Mouse (Mus musculus) midbrain, embryonic 14.5 days (tissue): ENCODE measurements at regions not wholly inside any gene's neighbourhood (a gene's known extent, or its start where the extent isn't known, plus 50 kb on each side); places are given as distances from the start of the nearest gene placed in this dataset.
A peak's percentile ranks its signal among the peaks of the same experiment; 100 is the strongest.

Experiments used
- ATAC-seq: fragments of 200-750 bp; cut with Nextera tagmentation; 2 replicates; pipeline ENCODE4 v1.8.0; 2017; ENCODE audit warnings: moderate number of reproducible peaks, moderate library complexity; ENCODE audit not compliant: low FRiP score, low TSS enrichment
- DNase-seq: peaks from one replicate; pipeline ENCODE4 v3.0.0-alpha.2; 2015
- H3K27ac ChIP-seq: fragments of 300-500 bp; sonication (generic); replicated peaks from 2 replicates; pipeline ENCODE4 v1.5.1; 2014; ENCODE audit warnings: mild to moderate bottlenecking, low read depth, low read length, moderate library complexity
- H3K27me3 ChIP-seq: fragments of 300-500 bp; sonication (generic); 2 replicates; pipeline ENCODE4 v1.6.1; 2014; ENCODE audit warnings: low read length, control low read depth, mixed read lengths; ENCODE audit not compliant: control insufficient read depth, insufficient read depth
- H3K36me3 ChIP-seq: fragments of 300-500 bp; sonication (generic); 2 replicates; pipeline ENCODE4 v1.6.1; 2014; ENCODE audit warnings: low read length, control low read depth; ENCODE audit not compliant: control insufficient read depth, insufficient read depth
- H3K4me1 ChIP-seq: fragments of 300-500 bp; sonication (generic); 2 replicates; pipeline ENCODE4 v1.6.1; 2014; ENCODE audit warnings: mild to moderate bottlenecking, antibody characterized with exemption, low read length, control low read depth; ENCODE audit not compliant: control insufficient read depth, insufficient read depth
- H3K4me2 ChIP-seq: fragments of 300-500 bp; sonication (generic); 2 replicates; pipeline ENCODE4 v1.6.1; 2014; ENCODE audit warnings: mild to moderate bottlenecking, low read length, moderate library complexity
- H3K4me3 ChIP-seq: fragments of 300-500 bp; sonication (generic); replicated peaks from 2 replicates; pipeline ENCODE4 v1.5.1; 2014; ENCODE audit warnings: low read depth, low read length
- H3K9ac ChIP-seq: fragments of 300-500 bp; sonication (generic); replicated peaks from 2 replicates; pipeline ENCODE4 v1.6.1; 2014; ENCODE audit warnings: mild to moderate bottlenecking, low read length, moderate library complexity
- H3K9me3 ChIP-seq: fragments of 300-500 bp; sonication (generic); 2 replicates; pipeline ENCODE4 v1.6.1; 2016; ENCODE audit warnings: low read length, control low read depth, mixed read lengths; ENCODE audit not compliant: control insufficient read depth
- WGBS: fragments of 180-500 bp; shearing (Covaris S2); extraction: QIAGEN DNeasy Blood & Tissue Kit; methylation state at CpG from one replicate; pipeline ENCODE4 v1.1.7; 2014; 5-methylcytosine and 5-hydroxymethylcytosine counted together

DNA sequence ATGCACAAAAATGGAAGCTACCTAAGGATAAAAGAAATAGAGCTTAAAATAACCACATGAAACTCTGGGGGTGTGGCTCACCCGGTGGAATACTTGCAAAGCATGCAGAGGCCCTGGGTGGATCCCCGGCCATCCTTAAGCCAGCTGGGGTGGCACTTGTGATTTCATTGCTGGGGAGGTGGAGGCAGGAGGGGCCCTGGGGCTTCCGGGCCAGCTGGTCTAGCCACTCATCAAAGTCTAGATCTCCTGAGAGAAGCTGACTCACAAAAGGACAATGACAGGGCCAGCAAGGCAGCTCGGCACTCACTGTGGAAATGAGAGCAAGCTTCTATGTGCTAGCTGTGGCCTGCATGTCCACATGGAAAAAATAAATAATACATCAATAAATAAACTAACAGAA, 363.4 kb downstream of the H2al1j start:
- no peak overlapping the region for H3K4me2 ChIP-seq
- no peaks in the 10 kb centered on the region for H3K4me1 ChIP-seq
- no peak overlapping the region for H3K27ac ChIP-seq
- 51% methylated on average over 4 of the region's 4 CpGs for WGBS
- no peaks in the 10 kb centered on the region for H3K9me3 ChIP-seq
- no peak overlapping the region for H3K4me3 ChIP-seq
- DNase-seq: no peak
- no peaks in the 10 kb centered on the region for H3K27me3 ChIP-seq
- H3K9ac ChIP-seq: no peak overlapping the region
- ATAC-seq: no peak
- H3K36me3 ChIP-seq: no peaks in the 10 kb centered on the region

DNA sequence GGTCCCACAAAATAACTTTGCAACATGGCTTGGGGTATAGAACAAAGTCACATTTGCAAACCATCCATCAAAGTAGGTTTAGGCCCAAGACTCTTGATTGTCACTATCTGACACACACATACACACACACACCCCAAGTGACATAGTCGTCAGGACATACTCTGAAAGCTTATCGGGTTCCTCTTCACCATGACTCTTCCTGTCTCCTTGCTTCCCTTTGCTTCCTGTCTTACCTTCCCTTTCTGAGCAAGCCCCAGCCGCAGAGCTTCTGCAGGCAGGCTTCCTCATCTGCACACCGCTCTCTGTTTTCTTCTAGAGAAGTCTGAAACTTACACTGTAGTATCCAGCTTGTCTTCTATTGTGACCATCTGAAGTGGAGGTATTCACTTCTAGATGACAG, 368.9 kb downstream of the H2al1j start:
- DNase-seq (no peak), ATAC-seq (no peak)
- Histone ChIP-seq H3K9me3 (no peaks in the 10 kb centered on the region), H3K4me2 (no peak overlapping the region), H3K4me3 (no peak overlapping the region), H3K27ac (no peak overlapping the region), H3K27me3 (no peaks in the 10 kb centered on the region), H3K9ac (no peak overlapping the region), H3K36me3 (no peaks in the 10 kb centered on the region), H3K4me1 (no peaks in the 10 kb centered on the region)
- WGBS: 92% methylated on average over 4 of the region's 4 CpGs

- WGBS: 87% methylated on average over 2 of the region's 2 CpGs
Measured at GRCm38 (mm10) chrX:11701095-11701494, 373.5 kb downstream of the H2al1j start.

GRCm38 (mm10) chrX:11705851-11706557, 378.4 kb downstream of the H2al1j start:
- WGBS: 91% methylated on average over 6 of the region's 6 CpGs

More at GRCm38 (mm10) chrX:11701095-11701494, 373.5 kb downstream of the H2al1j start:
- Histone ChIP-seq H3K36me3 (no peaks in the 10 kb centered on the region), H3K4me1 (no peaks in the 10 kb centered on the region), H3K27me3 (no peaks in the 10 kb centered on the region), H3K9ac (no peak overlapping the region), H3K27ac (no peak overlapping the region), H3K4me2 (no peak overlapping the region), H3K9me3 (no peaks in the 10 kb centered on the region), H3K4me3 (no peak overlapping the region)
- no peak for ATAC-seq
- no peak for DNase-seq

GRCm38 (mm10) chrX:11707330-11707729, 379.7 kb downstream of the H2al1j start:
- Histone ChIP-seq H3K4me2 (no peak overlapping the region), H3K9me3 (no peaks in the 10 kb centered on the region), H3K9ac (no peak overlapping the region), H3K36me3 (no peaks in the 10 kb centered on the region), H3K4me3 (no peak overlapping the region), H3K27ac (no peak overlapping the region), H3K4me1 (peaks cover 6% of the 10 kb centered on the region; the same call in 1 of the 2 replicates), H3K27me3 (no peaks in the 10 kb centered on the region)
- WGBS: 55% methylated on average over 6 of the region's 6 CpGs
- DNase-seq: no peak
- no peak for ATAC-seq

More at GRCm38 (mm10) chrX:11705851-11706557, 378.4 kb downstream of the H2al1j start:
- Histone ChIP-seq H3K27me3 (no peaks in the 10 kb centered on the region), H3K4me1 (peaks cover 6% of the 10 kb centered on the region; the same call in 1 of the 2 replicates), H3K9me3 (no peaks in the 10 kb centered on the region), H3K36me3 (no peaks in the 10 kb centered on the region), H3K9ac (no peak overlapping the region), H3K4me3 (no peak overlapping the region), H3K27ac (no peak overlapping the region), H3K4me2 (no peak overlapping the region)
- no peak for ATAC-seq
- DNase-seq: no peak

DNA sequence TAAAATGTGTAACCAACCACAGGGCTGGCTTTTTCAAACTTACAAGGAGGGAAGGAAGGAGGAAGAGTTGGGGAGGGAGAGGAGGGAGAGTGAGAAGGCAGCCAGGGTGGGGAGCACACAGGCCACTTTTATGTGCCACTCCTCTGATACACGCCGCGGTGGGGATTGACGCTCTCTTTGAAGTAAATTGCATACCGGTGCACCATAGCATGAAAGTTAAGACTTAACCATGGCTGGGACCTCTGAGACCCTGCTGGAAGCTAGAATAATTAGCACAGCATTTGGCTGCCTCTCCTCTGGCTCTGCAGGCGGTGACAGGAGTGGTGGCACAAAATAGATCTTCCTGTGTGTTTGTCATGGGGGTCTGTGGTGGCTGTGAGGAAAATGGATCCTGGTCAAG, 380.7 kb downstream of the H2al1j start:
- H3K27ac ChIP-seq: no peak overlapping the region
- ATAC-seq: no peak
- H3K4me3 ChIP-seq: no peak overlapping the region
- peaks cover 6% of the 10 kb centered on the region; the same call in 1 of the 2 replicates for H3K4me1 ChIP-seq
- 38% methylated on average over 6 of the region's 6 CpGs for WGBS
- H3K27me3 ChIP-seq: no peaks in the 10 kb centered on the region
- H3K9me3 ChIP-seq: no peaks in the 10 kb centered on the region
- no peaks in the 10 kb centered on the region for H3K36me3 ChIP-seq
- no peak overlapping the region for H3K4me2 ChIP-seq
- no peak overlapping the region for H3K9ac ChIP-seq
- peak; percentile 19 for DNase-seq

- ATAC-seq (no peak), DNase-seq (no peak)
- H3K9ac ChIP-seq: no peak overlapping the region
- H3K4me1 ChIP-seq: peaks cover 6% of the 10 kb centered on the region; the same call in 1 of the 2 replicates
- 82% methylated on average over 4 of the region's 4 CpGs for WGBS
- no peaks in the 10 kb centered on the region for H3K36me3 ChIP-seq
- no peak overlapping the region for H3K27ac ChIP-seq
- no peak overlapping the region for H3K4me2 ChIP-seq
- H3K9me3 ChIP-seq: no peaks in the 10 kb centered on the region
- H3K27me3 ChIP-seq: no peaks in the 10 kb centered on the region
- no peak overlapping the region for H3K4me3 ChIP-seq
Measured at GRCm38 (mm10) chrX:11709326-11709725, 381.7 kb downstream of the H2al1j start.

GRCm38 (mm10) chrX:11713423-11713822, 385.8 kb downstream of the H2al1j start:
- Histone ChIP-seq H3K27me3 (no peaks in the 10 kb centered on the region), H3K4me1 (no peaks in the 10 kb centered on the region; the same call in 1 of the 2 replicates), H3K27ac (no peak overlapping the region), H3K4me3 (no peak overlapping the region), H3K36me3 (no peaks in the 10 kb centered on the region), H3K9me3 (no peaks in the 10 kb centered on the region), H3K4me2 (no peak overlapping the region), H3K9ac (no peak overlapping the region)
- DNase-seq (no peak), ATAC-seq (no peak)
- WGBS: 91% methylated on average over 3 of the region's 3 CpGs

DNA sequence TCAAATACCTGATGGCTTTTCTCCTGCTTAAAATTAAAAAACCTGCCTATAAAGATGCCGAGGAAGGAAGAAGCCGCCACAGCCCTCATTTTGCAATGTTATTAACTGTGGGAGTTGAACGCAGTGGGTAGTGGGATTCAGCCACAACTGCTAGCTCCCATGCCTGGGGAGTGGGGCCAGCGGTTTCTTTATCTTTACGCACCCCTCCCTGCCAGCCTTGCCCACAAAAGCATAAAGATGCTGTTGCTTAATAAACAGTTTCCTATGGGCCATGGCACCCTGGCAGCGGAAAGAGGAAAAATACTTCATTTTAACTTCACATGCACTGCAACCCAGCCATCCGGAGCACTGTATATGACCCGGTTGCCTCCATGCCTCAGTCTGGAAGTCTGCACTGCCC, 389.2 kb downstream of the H2al1j start:
- no peaks in the 10 kb centered on the region for H3K27me3 ChIP-seq
- no peak overlapping the region for H3K27ac ChIP-seq
- no peaks in the 10 kb centered on the region for H3K9me3 ChIP-seq
- no peak overlapping the region for H3K4me3 ChIP-seq
- no peak overlapping the region for H3K9ac ChIP-seq
- no peak overlapping the region for H3K4me2 ChIP-seq
- no peaks in the 10 kb centered on the region for H3K4me1 ChIP-seq
- no peak for DNase-seq
- WGBS: 73% methylated on average over 8 of the region's 8 CpGs
- ATAC-seq: no peak
- H3K36me3 ChIP-seq: no peaks in the 10 kb centered on the region
